Mouse (Mus musculus) forebrain, embryonic 12.5 days (tissue): ENCODE measurements around the gene Taf1c. TPM values are rescaled to one million over a fixed set of nuclear protein-coding genes. Genes with fewer than 3 reads are reported as not detected.

Source experiments
- ATAC-seq: fragments of 200-750 bp; cut with Nextera tagmentation; 2 replicates; pipeline ENCODE4 v1.8.0; 2017; ENCODE audit warnings: moderate TSS enrichment; ENCODE audit not compliant: low FRiP score
- H3K27ac ChIP-seq: fragments of 300-500 bp; sonication (generic); 2 replicates; pipeline ENCODE4 v1.5.1; 2016; ENCODE audit warnings: mild to moderate bottlenecking
- H3K27me3 ChIP-seq: fragments of 300-500 bp; sonication (generic); 2 replicates; pipeline ENCODE4 v1.6.1; 2016; ENCODE audit warnings: mild to moderate bottlenecking
- H3K36me3 ChIP-seq: fragments of 300-500 bp; sonication (generic); replicated peaks from 2 replicates; pipeline ENCODE4 v1.6.1; 2016; ENCODE audit warnings: mild to moderate bottlenecking
- H3K4me1 ChIP-seq: fragments of 300-500 bp; sonication (generic); 2 replicates; pipeline ENCODE4 v1.6.1; 2016
- H3K4me2 ChIP-seq: fragments of 300-500 bp; sonication (generic); 2 replicates; pipeline ENCODE4 v1.6.1; 2016; ENCODE audit warnings: mild to moderate bottlenecking, moderate library complexity
- H3K4me3 ChIP-seq: fragments of 300-500 bp; sonication (generic); replicated peaks from 2 replicates; pipeline ENCODE4 v1.5.1; 2016; ENCODE audit warnings: mild to moderate bottlenecking
- H3K9ac ChIP-seq: fragments of 300-500 bp; sonication (generic); 2 replicates; pipeline ENCODE4 v1.6.1; 2016; ENCODE audit warnings: mild to moderate bottlenecking
- H3K9me3 ChIP-seq: fragments of 300-500 bp; sonication (generic); 2 replicates; pipeline ENCODE4 v1.6.1; 2016
- WGBS: fragments of 180-500 bp; shearing (Covaris S2); methylation state at CpG from one replicate; pipeline ENCODE4 v1.1.7; 2016; 5-methylcytosine and 5-hydroxymethylcytosine counted together
- polyA plus RNA-seq: library from polyadenylated mRNA; unstranded; fragments of >200 nt; fragmentation: Nextera tagmentation; extraction: Ambion mirVana; gene quantifications from 2 replicates; pipeline ENCODE4 v1.2.1, GENCODE M21; 2016

The Taf1c gene
- polyA plus RNA-seq = 14.7 and 15.9 TPM in 2 replicates

DNA sequence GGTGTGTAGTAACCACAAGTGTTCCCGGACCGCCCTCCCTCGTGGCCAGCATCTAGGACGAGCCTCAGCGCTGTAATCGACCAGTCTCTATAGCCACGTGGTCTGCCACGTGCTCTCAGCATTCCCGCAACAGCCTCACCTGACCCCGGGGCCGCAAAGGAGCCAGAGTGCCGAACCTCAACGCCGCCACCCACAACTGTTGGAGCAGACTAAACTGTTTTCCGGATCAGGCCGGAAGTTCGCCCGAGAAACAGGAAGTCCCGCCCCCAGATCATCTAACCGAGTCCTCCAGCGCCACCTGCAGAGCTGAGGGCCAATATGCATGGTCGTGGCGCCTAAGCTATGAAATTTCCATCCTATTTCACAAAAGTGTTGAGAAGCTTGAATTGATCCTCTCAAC is at the start of gene Taf1c:
Taf1c (minus strand) TSS at position 227 of the 400 bp plus-strand sequence.
- Histone ChIP-seq H3K4me3 (peak within 1 kb of the TSS; percentile 72), H3K9ac (peak within 1 kb of the TSS; percentile 77), H3K9me3 (no peaks in the 10 kb centered on the region), H3K4me1 (peaks cover 12% of the 10 kb centered on the region), H3K27me3 (no peaks in the 10 kb centered on the region), H3K36me3 (peaks cover 29% of the 10 kb centered on the region), H3K4me2 (peak within 1 kb of the TSS; percentile 86), H3K27ac (no peak within 1 kb of the TSS)
- ATAC-seq = peak; percentile 89
- under 1% methylated on average over 23 of the region's 23 CpGs for WGBS

DNA sequence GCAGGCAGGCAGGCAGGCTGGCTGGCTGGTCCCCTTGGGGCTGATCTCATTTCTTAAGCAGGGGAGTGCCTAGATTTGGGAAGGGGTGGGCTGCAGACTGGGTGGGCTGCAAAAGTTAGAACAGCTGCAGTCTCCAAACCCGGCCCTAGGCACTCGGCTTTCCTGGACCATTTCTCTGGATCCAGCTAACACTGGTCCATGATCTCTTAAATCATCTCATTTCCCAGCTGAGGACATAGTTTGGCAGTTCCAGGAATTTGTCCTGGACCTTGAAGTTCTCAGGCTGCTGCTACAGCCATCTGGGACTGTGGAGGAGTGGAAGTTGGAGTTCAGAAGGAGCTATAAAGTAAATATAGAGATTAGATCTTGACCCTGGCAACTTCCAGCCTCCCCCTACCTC is 46.3 kb upstream of the Taf1c start:
- 74% methylated on average over 2 of the region's 2 CpGs for WGBS
- no peak for ATAC-seq
- no peak overlapping the region for H3K4me3 ChIP-seq
- H3K27ac ChIP-seq = no peak overlapping the region
- no peaks in the 10 kb centered on the region for H3K27me3 ChIP-seq
- 0 out of 2 replicates have a peak, but pooled peaks cover 2% of the 10 kb centered on the region for H3K9me3 ChIP-seq
- H3K36me3 ChIP-seq = no peaks in the 10 kb centered on the region
- peaks cover 3% of the 10 kb centered on the region; the same call in 1 of the 2 replicates for H3K4me1 ChIP-seq
- H3K9ac ChIP-seq = no peak overlapping the region
- no peak overlapping the region for H3K4me2 ChIP-seq

DNA sequence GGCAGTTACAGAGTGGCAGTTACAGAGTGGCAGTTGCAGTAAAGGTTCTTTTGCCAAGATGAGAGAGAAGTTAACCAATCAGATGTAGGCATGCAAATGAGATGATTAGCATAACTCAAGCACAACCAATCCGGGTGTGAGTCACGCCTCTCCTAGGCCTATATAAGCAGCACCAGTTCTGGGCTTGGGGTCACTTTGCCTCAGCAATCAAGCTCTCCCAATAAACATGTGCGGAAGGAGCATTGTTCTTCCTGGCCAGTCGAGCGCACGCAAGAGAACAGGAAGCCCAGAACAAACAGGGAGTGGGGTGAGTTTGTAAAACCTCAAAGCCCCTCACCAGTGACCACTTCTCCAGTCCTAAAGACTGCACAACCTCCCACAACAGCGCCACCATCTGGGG is 41.8 kb upstream of the Taf1c start:
- Histone ChIP-seq H3K9me3 (0 out of 2 replicates have a peak, but pooled peaks cover 2% of the 10 kb centered on the region), H3K4me2 (no peak overlapping the region), H3K27ac (no peak overlapping the region), H3K36me3 (no peaks in the 10 kb centered on the region), H3K4me1 (0 out of 2 replicates have a peak, but pooled peaks cover 6% of the 10 kb centered on the region), H3K4me3 (no peak overlapping the region), H3K27me3 (no peaks in the 10 kb centered on the region), H3K9ac (no peak overlapping the region)
- no peak for ATAC-seq
- 84% methylated on average over 7 of the region's 7 CpGs for WGBS

DNA sequence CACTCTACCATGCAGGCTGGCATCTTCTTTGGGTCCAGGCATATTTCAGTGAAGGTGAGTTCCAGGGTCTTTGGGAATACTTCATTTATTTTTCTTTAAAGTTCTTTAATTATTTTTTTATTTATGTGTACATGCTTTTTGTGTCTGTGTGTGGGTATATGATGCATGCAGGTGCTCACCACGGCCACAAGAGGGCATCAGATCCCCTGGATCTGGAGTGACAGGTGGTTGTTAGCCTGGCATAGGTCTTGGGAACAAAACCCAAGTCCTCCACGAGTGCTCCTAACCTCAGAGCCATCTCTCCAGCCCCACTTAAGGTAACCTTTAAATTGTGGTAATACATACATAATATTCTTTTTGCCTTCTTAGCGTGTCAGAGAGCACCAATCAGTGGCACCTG is 41.2 kb upstream of the Taf1c start:
- Histone ChIP-seq H3K4me3 (no peak overlapping the region), H3K9me3 (0 out of 2 replicates have a peak, but pooled peaks cover 2% of the 10 kb centered on the region), H3K9ac (no peak overlapping the region), H3K4me1 (0 out of 2 replicates have a peak, but pooled peaks cover 6% of the 10 kb centered on the region), H3K27me3 (no peaks in the 10 kb centered on the region), H3K36me3 (no peaks in the 10 kb centered on the region), H3K27ac (no peak overlapping the region), H3K4me2 (no peak overlapping the region)
- no peak for ATAC-seq
- 84% methylated on average over 3 of the region's 3 CpGs for WGBS

DNA sequence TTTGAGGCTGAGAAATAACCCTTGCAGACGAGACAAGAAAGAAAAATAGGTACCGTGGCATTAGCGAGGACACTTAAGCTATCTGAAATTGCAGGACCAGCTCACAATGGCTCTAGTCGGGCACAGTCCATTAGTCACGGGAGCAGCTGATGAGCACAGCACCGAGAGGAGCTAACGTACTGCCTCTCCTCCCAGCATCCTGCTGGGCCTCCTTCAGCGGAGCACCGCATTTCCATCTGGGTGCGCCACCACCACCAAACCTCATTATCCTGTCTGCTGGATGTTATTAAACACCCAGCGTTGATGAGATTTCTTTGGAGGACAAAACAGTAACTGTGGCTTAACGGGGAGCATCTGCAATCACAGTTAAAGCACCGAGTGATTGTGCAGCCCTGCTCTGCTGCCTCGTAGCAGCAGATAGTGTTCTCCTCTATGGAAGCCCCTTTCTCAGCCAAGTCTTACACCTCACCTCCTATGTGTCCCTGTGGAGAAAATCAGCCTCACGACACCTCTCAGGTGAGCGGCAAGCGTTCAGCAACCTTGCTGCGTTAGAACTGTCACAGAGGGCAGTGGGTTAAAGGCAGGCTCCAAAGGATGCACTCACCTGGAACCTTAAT is 40.1 kb upstream of the Taf1c start:
- Histone ChIP-seq H3K9ac (no peak overlapping the region), H3K36me3 (no peaks in the 10 kb centered on the region), H3K27me3 (no peaks in the 10 kb centered on the region), H3K4me2 (no peak overlapping the region), H3K4me3 (no peak overlapping the region), H3K9me3 (0 out of 2 replicates have a peak, but pooled peaks cover 2% of the 10 kb centered on the region), H3K4me1 (0 out of 2 replicates have a peak, but pooled peaks cover 6% of the 10 kb centered on the region), H3K27ac (peak overlapping the region; percentile 68)
- 0 out of 2 replicates have a peak, but pooled peaks have one; percentile 51 for ATAC-seq
- 56% methylated on average over 18 of the region's 18 CpGs for WGBS

DNA sequence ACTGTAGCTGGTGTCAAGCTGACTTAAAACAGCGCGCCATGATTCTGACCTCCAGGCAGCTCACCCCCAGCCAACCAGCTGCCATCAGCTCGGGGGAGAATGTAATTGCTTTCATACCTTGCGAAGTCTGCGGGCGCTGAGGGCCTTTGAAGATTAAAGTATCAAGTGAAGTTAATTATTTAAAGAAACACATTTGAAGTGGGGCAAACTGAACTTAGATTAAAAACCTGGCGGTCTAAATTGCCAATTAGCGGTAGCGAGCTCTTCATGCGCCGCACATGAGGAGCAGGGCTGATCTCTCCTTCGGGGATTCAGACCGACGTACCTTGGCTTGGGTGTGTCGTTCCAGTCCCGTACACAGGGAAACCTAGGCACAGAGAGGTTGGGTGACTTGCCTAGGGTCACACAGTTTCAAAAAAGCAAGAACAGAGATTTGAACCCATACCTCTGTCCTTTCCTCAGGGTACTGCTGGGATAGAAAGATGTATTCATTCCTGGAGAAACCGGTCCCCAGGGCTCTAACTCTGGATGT is 39.5 kb upstream of the Taf1c start:
- Histone ChIP-seq H3K27me3 (no peaks in the 10 kb centered on the region), H3K9ac (no peak overlapping the region), H3K9me3 (0 out of 2 replicates have a peak, but pooled peaks cover 2% of the 10 kb centered on the region), H3K36me3 (no peaks in the 10 kb centered on the region), H3K4me1 (0 out of 2 replicates have a peak, but pooled peaks cover 6% of the 10 kb centered on the region), H3K4me2 (no peak overlapping the region), H3K4me3 (no peak overlapping the region), H3K27ac (0 out of 2 replicates have a peak overlapping the region, but pooled peaks have one; percentile 8)
- ATAC-seq = no peak
- WGBS = 78% methylated on average over 17 of the region's 17 CpGs

DNA sequence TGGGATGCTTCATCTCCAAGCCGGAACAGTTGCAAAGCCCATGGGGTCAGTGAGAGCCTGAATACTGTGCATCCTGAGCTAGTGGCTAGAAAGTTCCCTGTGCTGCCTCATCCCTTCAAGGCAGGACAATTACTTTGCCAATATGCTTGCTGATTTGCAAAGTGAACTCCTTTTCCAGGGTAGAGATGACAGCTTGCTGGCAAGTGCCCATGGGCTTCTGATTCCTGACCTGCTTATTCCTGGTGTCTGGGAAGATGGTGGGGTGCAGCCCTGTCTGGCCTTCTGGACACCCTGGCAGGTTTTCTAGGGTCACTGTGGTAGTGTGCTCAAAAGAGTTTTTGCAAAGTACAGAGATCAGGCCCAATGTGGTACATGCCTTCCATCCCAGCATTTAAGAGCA is 37.9 kb upstream of the Taf1c start:
- no peaks in the 10 kb centered on the region for H3K27me3 ChIP-seq
- no peak overlapping the region for H3K4me2 ChIP-seq
- H3K9me3 ChIP-seq = 0 out of 2 replicates have a peak, but pooled peaks cover 2% of the 10 kb centered on the region
- ATAC-seq = no peak
- H3K4me1 ChIP-seq = 0 out of 2 replicates have a peak, but pooled peaks cover 6% of the 10 kb centered on the region
- H3K4me3 ChIP-seq = no peak overlapping the region
- H3K36me3 ChIP-seq = no peaks in the 10 kb centered on the region
- H3K9ac ChIP-seq = no peak overlapping the region
- 89% methylated on average over 1 of the region's 1 CpGs for WGBS
- H3K27ac ChIP-seq = no peak overlapping the region

DNA sequence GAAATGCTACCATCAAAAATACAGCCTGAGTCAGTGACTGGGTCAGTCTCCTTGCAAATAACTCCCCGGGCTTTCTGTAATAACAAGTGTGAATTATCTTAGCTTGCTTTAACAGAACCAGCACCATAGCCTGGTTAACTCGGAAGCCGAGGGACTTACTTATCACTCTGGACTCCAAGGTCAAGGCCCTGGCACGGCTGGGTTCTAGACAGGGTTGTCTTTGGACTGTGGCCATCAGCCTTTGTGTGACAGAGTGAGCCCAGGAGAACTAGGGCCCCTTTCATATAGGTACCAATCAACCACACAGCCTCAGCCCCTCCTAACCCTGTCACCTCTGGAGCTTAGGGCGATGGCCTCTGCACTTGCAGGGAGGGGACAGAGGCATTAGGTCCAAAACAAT is 36.0 kb upstream of the Taf1c start:
- Histone ChIP-seq H3K4me1 (peaks cover 12% of the 10 kb centered on the region; the same call in 1 of the 2 replicates), H3K9ac (no peak overlapping the region), H3K4me2 (no peak overlapping the region), H3K9me3 (no peaks in the 10 kb centered on the region), H3K4me3 (no peak overlapping the region), H3K36me3 (no peaks in the 10 kb centered on the region), H3K27me3 (peaks cover 9% of the 10 kb centered on the region; the same call in 1 of the 2 replicates), H3K27ac (no peak overlapping the region)
- ATAC-seq = no peak
- WGBS = 87% methylated on average over 5 of the region's 5 CpGs

DNA sequence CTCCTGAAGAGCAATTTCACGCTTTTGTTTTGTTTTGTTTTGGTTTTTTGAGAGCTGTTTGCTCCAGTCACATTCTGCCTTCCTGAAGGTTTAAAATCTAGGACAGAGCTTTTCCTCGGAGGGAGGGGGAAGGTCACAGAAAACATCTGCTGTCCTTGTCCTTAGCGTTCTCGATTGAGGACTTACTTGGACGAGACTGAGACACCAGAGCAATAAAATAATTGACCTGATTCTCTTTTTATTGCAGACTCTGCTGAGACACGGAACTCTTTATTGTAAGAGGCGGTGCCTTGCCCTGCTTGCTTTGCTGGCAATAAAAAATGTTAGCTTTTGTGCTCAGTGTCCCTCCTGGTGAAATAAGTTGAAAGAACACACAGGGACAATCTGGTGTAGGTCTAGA is 34.8 kb upstream of the Taf1c start:
- Histone ChIP-seq H3K4me1 (peaks cover 19% of the 10 kb centered on the region; the same call in 1 of the 2 replicates), H3K27ac (no peak overlapping the region), H3K27me3 (peaks cover 17% of the 10 kb centered on the region), H3K9ac (no peak overlapping the region), H3K4me2 (no peak overlapping the region), H3K4me3 (no peak overlapping the region), H3K9me3 (no peaks in the 10 kb centered on the region), H3K36me3 (no peaks in the 10 kb centered on the region)
- 78% methylated on average over 7 of the region's 7 CpGs for WGBS
- no peak for ATAC-seq

DNA sequence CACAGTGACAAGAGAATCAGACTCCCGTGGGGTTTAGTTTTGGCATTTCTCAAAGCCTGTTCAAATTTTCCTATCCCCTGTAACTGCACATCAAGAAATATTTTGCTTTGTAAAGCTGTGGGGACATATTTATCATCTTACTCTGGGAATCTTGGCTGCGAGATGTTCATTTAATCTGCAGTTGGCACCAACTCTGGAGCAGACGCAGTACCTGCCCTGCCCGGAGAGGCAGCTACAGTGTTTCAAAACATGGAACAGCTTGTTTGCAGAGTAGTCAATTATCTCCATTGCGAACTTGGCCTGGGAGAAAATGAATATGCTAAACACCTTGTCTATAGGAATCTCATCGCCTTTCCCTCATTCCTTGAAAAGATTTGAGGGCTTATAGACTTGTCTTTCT is 33.2 kb upstream of the Taf1c start:
- Histone ChIP-seq H3K36me3 (no peaks in the 10 kb centered on the region), H3K4me2 (no peak overlapping the region), H3K9me3 (no peaks in the 10 kb centered on the region), H3K4me3 (no peak overlapping the region), H3K4me1 (peaks cover 23% of the 10 kb centered on the region; the same call in 1 of the 2 replicates), H3K9ac (no peak overlapping the region), H3K27ac (no peak overlapping the region), H3K27me3 (peaks cover 31% of the 10 kb centered on the region)
- ATAC-seq = no peak
- 77% methylated on average over 6 of the region's 6 CpGs for WGBS

DNA sequence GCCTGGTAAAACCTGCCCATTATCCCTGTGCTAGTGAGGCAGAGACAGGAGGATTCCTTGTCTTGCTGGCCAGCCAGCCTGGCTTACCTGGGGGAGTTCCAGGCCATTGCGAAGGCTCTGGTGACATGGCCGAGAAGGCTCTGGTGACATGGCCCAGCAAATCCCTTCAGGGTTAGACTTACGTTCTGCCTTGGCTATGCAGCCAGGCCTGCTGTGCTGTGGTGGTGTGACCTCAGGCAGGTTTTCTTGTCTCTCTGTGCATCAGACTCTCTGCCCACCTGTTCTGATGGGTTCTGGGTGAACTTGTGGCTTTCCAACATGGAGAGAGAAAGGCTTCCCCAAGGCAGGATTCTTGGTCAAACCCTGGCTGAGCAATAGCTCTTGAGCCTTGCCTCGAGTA is 32.4 kb upstream of the Taf1c start:
- H3K4me1 ChIP-seq = peaks cover 23% of the 10 kb centered on the region; the same call in 1 of the 2 replicates
- H3K9me3 ChIP-seq = no peaks in the 10 kb centered on the region
- no peak for ATAC-seq
- H3K4me3 ChIP-seq = no peak overlapping the region
- peaks cover 37% of the 10 kb centered on the region for H3K27me3 ChIP-seq
- no peaks in the 10 kb centered on the region for H3K36me3 ChIP-seq
- H3K4me2 ChIP-seq = no peak overlapping the region
- no peak overlapping the region for H3K27ac ChIP-seq
- WGBS = 91% methylated on average over 4 of the region's 4 CpGs
- H3K9ac ChIP-seq = no peak overlapping the region

DNA sequence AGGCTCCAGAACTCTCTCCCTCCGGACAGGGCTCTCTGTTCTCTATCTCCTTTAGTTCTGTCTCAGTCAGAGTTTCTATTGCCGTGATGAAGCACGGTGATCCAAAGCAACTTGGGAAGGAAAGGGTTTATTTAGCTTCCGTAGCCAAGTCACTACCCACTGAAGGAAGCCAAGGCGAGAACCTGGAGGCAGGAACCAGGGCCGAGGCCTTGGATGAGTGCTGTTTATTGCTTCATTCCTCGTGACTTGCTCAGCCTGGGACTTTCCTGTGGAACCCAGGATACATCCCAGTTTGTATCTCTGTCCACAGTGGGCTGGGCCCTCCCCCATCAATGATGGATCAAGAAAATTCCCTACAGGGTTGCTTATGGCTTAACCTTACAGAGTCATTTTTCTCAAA is 31.7 kb upstream of the Taf1c start:
- Histone ChIP-seq H3K36me3 (no peaks in the 10 kb centered on the region), H3K27ac (no peak overlapping the region), H3K4me2 (no peak overlapping the region), H3K4me3 (no peak overlapping the region), H3K9ac (no peak overlapping the region), H3K27me3 (peaks cover 37% of the 10 kb centered on the region), H3K4me1 (peaks cover 23% of the 10 kb centered on the region; the same call in 1 of the 2 replicates), H3K9me3 (no peaks in the 10 kb centered on the region)
- ATAC-seq = no peak
- WGBS = 63% methylated on average over 7 of the region's 7 CpGs
